Mouse (Mus musculus) cerebellum, adult 9-10 months (tissue): ENCODE results near the gene Cpd.

Experiments used
- DNase-seq: peaks from one replicate; pipeline ENCODE4 v3.0.0; 2022

Cpd gene

GRCm38 (mm10) chr11:76775533-76775932 lies 71.3 kb downstream of the Cpd start:
- DNase-seq: no peak

DNA sequence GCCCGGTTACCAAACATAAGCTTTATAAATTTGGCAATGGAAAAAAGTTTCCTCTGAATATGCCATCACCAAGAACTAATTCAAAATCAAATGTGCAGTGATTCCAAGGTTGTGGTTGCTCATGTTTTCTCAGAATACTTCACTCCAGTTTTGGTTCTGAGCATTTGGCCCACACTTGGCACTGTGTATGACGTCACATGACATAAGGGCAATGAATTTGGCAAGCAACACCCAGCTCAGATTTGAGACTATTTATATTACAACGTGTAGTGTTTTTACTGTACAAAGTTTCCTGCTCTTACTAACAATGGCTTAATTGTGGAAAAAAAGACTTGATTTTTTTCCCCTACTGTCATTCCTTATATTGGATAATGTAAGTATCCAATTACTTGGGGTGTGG lies 73.0 kb downstream of the Cpd start:
- no peak for DNase-seq

- no peak for DNase-seq
These were observed 76.3 kb downstream of the Cpd start for GRCm38 (mm10) chr11:76770566-76770965.

GRCm38 (mm10) chr11:76763741-76764122 lies 83.1 kb downstream of the Cpd start:
- no peak for DNase-seq

- DNase-seq: peak; percentile 96
These were observed 83.6 kb downstream of the Cpd start, which contains the start of gene Gosr1 for GRCm38 (mm10) chr11:76763053-76763740. Gene Gosr1, minus strand, starts transcription at chr11:76763579.

GRCm38 (mm10) chr11:76752276-76752675 lies 94.5 kb downstream of the Cpd start:
- DNase-seq: no peak

DNA sequence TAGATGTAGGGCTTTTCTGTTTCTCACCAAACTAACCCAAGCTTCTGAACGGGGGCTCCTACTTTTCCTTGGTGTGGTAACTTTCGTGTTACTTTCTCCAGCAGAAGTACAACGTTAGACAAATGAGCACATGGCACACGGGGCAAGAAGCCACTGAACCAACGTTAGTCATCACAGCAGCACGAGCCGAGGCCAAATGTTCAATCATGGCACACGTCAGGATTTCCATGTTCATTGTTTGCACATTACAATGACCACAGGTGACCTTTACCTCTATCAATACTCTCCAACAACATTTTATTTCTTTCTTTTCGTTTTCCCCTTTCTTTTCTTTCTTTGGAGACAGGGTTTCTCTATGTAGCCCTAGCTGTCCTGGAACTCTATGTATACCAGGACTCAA lies 98.0 kb downstream of the Cpd start:
- DNase-seq: no peak

DNA sequence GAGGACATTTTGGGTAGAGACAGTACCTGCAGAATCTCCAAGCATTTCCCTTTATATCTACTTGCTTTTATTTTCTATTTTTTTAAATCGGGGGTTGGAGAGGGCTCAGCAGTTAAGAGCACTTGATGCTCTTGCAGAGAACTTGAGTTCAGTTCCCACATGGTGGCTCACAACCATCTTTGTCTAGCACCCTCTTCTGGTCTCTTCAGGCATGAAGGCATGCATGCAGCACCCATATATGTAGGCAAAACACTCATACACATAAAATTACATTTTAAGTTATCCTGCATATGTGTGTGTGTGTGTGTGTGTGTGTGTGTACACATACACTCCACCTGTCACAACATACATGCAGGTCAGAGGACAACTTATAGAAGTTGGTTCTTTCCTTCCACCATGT lies 100.9 kb downstream of the Cpd start:
- DNase-seq: no peak

DNA sequence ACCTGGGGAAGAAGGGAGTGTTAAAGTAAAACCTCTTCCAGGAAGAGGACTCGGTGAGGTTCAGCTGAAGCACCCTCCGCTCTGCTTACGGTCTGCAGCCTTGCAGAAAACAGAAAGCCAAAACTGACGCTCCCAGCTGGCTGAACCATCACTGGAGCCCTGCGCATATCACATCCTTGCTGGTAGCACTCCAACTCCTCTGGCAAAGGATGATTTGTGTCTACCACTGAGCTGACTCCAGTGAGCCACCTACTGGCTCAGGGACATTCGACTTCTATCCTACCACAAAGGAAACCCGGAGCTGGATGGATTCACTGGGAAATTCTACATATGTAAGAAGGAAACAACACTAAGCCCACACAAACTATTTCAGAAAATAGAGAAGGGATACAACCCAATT lies 102.3 kb downstream of the Cpd start:
- DNase-seq: peak; percentile 69

GRCm38 (mm10) chr11:76742511-76742910 lies 104.3 kb downstream of the Cpd start:
- no peak for DNase-seq

DNA sequence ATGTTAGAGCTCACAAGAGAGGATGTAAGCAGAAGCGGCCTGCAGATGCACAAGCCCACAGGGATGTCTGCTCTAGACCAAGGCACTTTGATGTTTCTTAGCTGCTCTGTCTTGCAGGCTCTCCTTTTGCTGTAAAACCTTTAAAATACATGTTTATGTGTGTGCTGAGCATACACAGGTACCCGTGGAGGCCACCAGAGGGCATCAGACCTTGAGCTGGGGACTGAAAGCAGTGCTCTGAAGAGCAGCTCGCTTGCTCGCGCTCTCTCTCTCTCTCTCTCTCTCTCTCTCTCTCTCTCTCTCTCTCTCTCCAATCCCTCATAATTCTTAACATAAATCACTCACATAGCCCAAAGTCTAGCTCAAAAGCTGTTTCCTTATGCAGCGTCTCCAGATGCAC lies 107.7 kb downstream of the Cpd start:
- DNase-seq: no peak

- DNase-seq: no peak
These were observed 111.0 kb downstream of the Cpd start for GRCm38 (mm10) chr11:76735753-76736324.

DNA sequence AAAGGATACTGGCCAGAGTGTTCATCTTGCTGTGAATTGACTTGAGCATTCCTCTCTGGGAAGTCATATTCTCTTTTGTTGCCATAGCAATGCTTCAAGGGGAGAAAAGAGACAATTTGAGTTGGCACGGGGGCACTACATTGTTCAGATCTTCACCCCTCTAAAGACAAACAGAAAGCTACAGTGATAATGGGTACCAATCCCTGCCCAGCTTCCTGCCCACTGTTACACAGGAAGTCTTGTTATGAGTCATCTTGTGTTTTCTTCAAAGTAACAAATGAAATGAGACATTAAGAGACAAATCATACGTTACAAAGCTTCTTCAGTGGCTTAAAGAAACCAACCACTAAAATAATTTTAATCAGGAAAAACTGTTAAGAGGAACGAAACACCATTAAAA lies 112.3 kb downstream of the Cpd start:
- DNase-seq: no peak

DNA sequence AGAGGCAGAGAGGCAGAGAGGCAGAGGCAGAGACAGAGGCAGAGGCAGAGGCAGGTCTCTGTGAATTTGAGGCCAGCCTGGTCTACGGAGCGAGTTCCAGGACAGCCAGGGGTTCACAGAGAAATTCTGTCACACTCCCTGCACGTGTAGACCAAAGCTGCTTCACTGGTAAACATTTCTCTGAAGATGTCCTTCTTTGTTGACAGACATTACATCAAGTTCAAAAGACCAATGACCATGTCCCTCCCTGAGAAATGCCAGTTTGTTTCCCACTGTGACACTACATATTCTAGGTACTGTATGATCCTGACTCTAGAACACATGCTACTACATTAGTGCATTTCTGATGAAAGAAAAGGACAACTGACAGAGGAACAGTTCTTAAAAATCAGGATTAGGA lies 116.2 kb downstream of the Cpd start:
- no peak for DNase-seq
